Mouse (Mus musculus): ENCODE data around the gene Fam189a1. TPM values are rescaled to one million over a fixed set of nuclear protein-coding genes. Genes with fewer than 3 reads are reported as not detected.

Fam189a1 gene
- polyA plus RNA-seq, 1 experiment from 2014 or later = 7.7 TPM

DNA sequence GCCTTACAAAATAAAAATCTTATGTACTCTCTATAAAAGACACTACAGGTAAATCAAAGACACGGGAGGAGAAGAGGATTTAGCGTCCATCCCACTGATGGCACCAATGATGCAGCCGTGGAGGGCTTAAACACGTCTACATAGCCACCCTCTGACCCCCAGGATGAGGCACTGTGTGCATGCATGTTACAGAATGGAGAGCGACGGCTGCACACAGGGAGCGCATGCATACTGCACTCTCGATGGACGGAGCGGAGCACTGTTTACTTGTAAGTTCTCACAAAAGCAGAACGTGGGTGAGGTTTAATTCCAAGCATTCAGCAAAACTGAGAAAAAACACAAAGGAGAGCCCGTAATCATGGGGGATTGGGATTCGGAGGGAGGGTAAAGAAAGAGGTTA lies 235.2 kb downstream of the Fam189a1 start:
- no peak for ATAC-seq (ENCODE audit: low FRiP score)
- no peaks in the 10 kb centered on the region for H3K27me3 ChIP-seq
- no peak overlapping the region for H3K27ac ChIP-seq
- H3K9me3 ChIP-seq (replicated peaks) = no peaks in the 10 kb centered on the region; the same call in 1 of the 2 replicates
- H3K4me2 ChIP-seq (replicated peaks) = no peak overlapping the region
- 74% methylated on average over 13 of the region's 13 CpGs for WGBS
- no peak overlapping the region for H3K9ac ChIP-seq
- H3K36me3 ChIP-seq = no peaks in the 10 kb centered on the region
- H3K4me3 ChIP-seq = no peak overlapping the region
- H3K4me1 ChIP-seq = peaks cover 8% of the 10 kb centered on the region; the same call in 1 of the 2 replicates

DNA sequence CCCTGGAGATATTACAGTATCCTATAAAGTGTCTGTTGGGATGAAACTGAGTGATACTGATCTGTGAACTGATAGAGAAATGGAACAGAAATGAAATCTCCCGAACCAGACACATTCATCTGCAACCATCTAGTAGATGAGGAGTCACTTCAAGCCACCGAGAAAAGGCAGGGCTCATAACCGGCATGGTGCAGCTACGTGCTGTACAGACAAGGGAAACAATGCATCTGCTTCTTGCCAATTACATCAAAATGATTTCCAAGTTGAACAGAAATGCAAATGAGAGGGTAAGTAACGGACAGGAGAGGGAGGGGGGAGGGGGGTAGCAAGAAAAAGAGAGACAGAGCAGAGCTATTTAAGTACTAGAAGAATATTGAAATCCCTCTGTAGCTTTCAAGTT lies 235.6 kb downstream of the Fam189a1 start:
- Histone ChIP-seq H3K4me1 (peaks cover 8% of the 10 kb centered on the region; the same call in 1 of the 2 replicates), H3K27ac (no peak overlapping the region), H3K9ac (no peak overlapping the region), H3K27me3 (no peaks in the 10 kb centered on the region), H3K36me3 (no peaks in the 10 kb centered on the region), H3K4me2 (replicated peaks) (no peak overlapping the region), H3K9me3 (replicated peaks) (no peaks in the 10 kb centered on the region; the same call in 1 of the 2 replicates), H3K4me3 (no peak overlapping the region)
- ATAC-seq (ENCODE audit: low FRiP score) = 0 out of 2 replicates have a peak, but pooled peaks have one; percentile 50
- WGBS = 40% methylated on average over 5 of the region's 5 CpGs

DNA sequence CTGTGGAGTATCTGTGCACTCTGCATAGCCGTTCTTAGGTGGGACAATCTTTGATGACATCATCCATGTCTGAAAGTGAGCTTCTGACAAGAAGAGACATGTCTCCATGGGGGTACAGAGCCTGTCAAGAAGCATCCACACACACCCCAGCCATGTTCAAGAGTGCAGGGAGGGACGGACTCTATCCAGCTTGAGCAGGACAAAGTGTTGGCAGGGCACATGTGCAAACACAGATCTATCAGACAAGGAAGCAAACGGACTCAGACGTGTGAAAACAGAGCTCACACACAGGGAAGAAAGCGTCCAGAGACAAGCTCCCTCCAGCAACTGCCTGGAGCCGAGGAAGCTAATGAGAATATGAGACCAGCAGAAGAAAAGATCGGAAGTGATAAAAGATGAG lies 239.7 kb downstream of the Fam189a1 start:
- Histone ChIP-seq H3K4me1 (peaks cover 8% of the 10 kb centered on the region; the same call in 1 of the 2 replicates), H3K27ac (no peak overlapping the region), H3K4me2 (replicated peaks) (no peak overlapping the region), H3K9ac (no peak overlapping the region), H3K36me3 (no peaks in the 10 kb centered on the region), H3K4me3 (no peak overlapping the region), H3K27me3 (no peaks in the 10 kb centered on the region), H3K9me3 (replicated peaks) (no peaks in the 10 kb centered on the region; the same call in 1 of the 2 replicates)
- WGBS = 61% methylated on average over 7 of the region's 7 CpGs
- ATAC-seq (ENCODE audit: low FRiP score) = no peak

DNA sequence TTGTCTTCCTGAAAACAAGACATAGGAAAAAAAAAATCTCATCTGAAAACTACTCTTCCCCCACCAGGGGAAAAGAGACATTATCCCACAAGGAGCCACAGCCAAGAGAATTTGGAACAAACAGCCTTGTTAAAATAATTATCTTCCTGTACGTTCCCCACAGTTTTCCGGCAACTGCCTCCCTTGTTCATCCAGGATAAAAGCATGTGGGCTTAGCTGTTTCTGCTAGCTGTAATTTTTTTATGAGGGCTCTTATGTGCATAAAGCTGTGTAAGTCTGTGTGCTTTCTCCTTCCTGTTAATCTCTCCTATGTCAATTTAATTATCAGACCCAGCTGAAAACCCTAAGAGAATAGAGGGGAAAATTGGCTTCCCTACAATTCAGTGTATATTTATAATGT lies 241.2 kb downstream of the Fam189a1 start:
- H3K4me2 ChIP-seq (replicated peaks) = no peak overlapping the region

DNA sequence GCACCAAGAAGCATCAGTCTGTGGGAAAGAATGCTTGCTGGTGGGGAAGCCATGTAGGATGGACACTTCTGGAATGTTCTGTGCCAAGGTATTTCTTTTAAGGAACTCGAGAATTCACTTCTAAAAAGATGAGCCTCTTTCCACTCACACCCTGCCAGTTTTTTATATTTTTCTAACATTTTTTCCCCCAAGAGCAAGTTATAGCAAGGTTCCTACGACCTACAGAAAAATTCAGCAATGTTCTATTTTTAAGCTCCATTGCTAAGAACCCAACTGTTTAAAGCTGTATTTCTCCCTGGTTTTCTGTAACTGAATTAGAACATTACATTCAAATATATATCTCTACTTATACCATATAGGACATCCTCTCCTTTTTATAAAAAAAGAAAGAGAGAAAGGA lies 244.4 kb downstream of the Fam189a1 start:
- Histone ChIP-seq H3K4me1 (no peaks in the 10 kb centered on the region), H3K4me3 (no peak overlapping the region), H3K27ac (no peak overlapping the region), H3K36me3 (no peaks in the 10 kb centered on the region), H3K27me3 (no peaks in the 10 kb centered on the region), H3K9me3 (replicated peaks) (no peaks in the 10 kb centered on the region), H3K9ac (no peak overlapping the region), H3K4me2 (replicated peaks) (no peak overlapping the region)
- ATAC-seq (ENCODE audit: low FRiP score) = no peak
- 84% methylated on average over 2 of the region's 2 CpGs for WGBS

More for the DNA sequence above, 241.2 kb downstream of the Fam189a1 start:
- Histone ChIP-seq H3K27ac (no peak overlapping the region), H3K36me3 (no peaks in the 10 kb centered on the region), H3K27me3 (no peaks in the 10 kb centered on the region), H3K4me3 (no peak overlapping the region), H3K9me3 (replicated peaks) (no peaks in the 10 kb centered on the region; the same call in 1 of the 2 replicates), H3K4me1 (no peaks in the 10 kb centered on the region), H3K9ac (no peak overlapping the region)
- ATAC-seq (ENCODE audit: low FRiP score) = no peak
- 83% methylated on average over 2 of the region's 2 CpGs for WGBS

DNA sequence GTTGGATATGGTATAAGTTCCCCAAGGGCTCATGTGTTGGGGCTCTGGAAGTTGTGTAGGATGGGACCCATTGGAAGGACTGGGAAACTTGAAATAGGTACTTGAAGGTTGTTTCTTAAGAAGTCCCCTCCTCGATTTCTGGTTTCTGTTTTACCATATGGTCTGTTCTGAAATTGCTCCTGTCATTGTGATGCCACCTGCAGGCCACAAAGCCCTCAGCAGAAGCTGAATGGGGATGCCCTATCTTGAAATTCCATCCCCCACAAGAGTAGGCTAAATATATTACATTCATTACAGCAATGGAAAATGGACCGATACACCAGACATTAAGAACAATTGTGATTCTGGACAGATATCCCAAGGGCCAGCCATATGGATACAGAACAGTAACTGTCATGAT lies 246.2 kb downstream of the Fam189a1 start:
- Histone ChIP-seq H3K9ac (no peak overlapping the region), H3K27ac (no peak overlapping the region), H3K36me3 (no peaks in the 10 kb centered on the region), H3K27me3 (no peaks in the 10 kb centered on the region), H3K9me3 (replicated peaks) (no peaks in the 10 kb centered on the region), H3K4me3 (no peak overlapping the region), H3K4me1 (no peaks in the 10 kb centered on the region), H3K4me2 (replicated peaks) (no peak overlapping the region)
- 86% methylated on average over 2 of the region's 2 CpGs for WGBS
- no peak for ATAC-seq (ENCODE audit: low FRiP score)

DNA sequence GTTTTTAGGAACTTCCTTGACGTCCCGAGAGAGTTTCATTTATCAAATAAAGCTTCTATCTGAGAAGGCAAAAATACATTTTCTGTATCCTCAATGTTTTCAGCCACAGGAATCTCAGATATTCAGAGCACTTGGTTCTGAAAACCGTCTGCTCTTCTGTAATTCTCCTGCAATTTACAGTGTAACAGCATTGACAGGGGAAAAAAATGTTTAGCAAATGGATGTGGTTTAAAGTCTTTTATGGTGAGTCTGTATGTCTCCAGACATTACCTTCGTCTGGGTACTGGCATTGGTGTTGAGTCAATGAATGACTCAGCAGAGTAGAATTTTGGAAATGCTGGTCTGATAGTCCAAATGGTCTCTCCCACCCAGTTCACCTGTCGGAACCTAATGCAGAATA lies 249.4 kb downstream of the Fam189a1 start:
- Histone ChIP-seq H3K9me3 (replicated peaks) (no peaks in the 10 kb centered on the region), H3K27ac (no peak overlapping the region), H3K27me3 (no peaks in the 10 kb centered on the region), H3K4me2 (replicated peaks) (no peak overlapping the region), H3K9ac (no peak overlapping the region), H3K36me3 (no peaks in the 10 kb centered on the region), H3K4me3 (no peak overlapping the region), H3K4me1 (no peaks in the 10 kb centered on the region)
- 82% methylated on average over 5 of the region's 5 CpGs for WGBS
- ATAC-seq (ENCODE audit: low FRiP score) = no peak

DNA sequence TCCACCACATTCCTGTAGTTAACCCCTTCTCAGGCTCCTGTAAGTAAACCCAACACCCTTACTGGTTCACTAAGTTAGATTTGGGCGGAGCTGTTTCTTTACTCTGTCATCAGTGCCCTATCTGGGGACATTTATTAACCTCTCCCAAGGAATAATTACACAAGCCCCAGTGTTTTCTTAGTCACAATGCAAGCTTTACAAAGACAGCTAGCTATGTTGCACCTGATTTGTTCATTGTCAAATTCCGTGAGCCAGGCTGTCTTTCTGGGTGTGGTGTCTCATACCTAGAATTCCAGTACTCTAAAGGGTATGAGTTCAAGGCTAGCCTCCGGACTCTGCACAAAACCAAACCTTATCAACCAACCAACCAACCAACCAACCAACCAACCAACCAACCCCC lies 250.9 kb downstream of the Fam189a1 start:
- no peak for ATAC-seq (ENCODE audit: low FRiP score)
- no peaks in the 10 kb centered on the region for H3K9me3 ChIP-seq (replicated peaks)
- 90% methylated on average over 3 of the region's 3 CpGs for WGBS

DNA sequence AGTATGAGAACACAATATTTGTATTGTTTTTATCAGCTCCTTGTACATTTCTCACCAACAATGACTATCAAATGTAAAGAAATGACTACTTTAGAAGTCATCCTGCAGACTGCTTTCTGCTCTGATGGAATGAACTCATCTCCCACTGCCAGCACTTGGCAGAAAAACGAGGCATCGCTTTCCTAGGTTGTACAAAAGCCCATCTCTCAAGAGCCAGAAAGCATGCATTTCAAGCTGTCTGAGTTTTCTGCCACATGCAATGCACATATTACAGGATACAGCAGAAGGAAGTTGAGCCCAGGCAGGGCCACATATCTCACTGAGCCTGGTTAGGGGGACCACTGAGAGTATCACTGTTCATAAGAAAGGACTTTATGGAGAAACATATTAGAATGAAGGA lies 256.1 kb downstream of the Fam189a1 start:
- Histone ChIP-seq H3K4me2 (replicated peaks) (no peak overlapping the region), H3K9ac (no peak overlapping the region), H3K27ac (no peak overlapping the region), H3K9me3 (replicated peaks) (no peaks in the 10 kb centered on the region), H3K27me3 (no peaks in the 10 kb centered on the region; the same call in 1 of the 2 replicates), H3K4me3 (no peak overlapping the region), H3K4me1 (peaks cover 6% of the 10 kb centered on the region), H3K36me3 (no peaks in the 10 kb centered on the region)
- ATAC-seq (ENCODE audit: low FRiP score) = no peak
- WGBS = 88% methylated on average over 2 of the region's 2 CpGs

More for the DNA sequence above, 250.9 kb downstream of the Fam189a1 start:
- no peaks in the 10 kb centered on the region for H3K36me3 ChIP-seq
- H3K4me2 ChIP-seq (replicated peaks) = no peak overlapping the region
- H3K4me1 ChIP-seq = no peaks in the 10 kb centered on the region
- H3K9ac ChIP-seq = no peak overlapping the region
- H3K4me3 ChIP-seq = no peak overlapping the region
- H3K27me3 ChIP-seq = no peaks in the 10 kb centered on the region
- H3K27ac ChIP-seq = no peak overlapping the region

DNA sequence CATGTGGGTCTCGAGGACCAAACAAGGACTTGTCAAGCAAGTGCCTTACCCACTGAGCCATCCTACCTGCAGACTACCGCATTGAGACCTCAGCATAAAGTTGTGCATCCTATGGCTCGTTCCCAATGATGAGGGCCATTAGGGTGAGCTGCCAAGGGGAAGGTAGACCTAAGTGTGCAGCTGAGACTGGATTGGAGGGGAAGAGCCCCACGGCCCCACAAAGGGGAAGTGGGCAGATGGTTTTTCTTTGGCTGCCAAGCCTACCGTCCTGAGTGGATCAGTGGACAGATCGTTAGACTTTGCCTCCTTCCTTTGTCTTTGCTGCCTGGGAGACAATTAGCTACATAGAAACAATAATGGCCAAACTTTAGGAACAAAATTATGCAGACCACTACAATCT lies 259.8 kb downstream of the Fam189a1 start:
- WGBS = 89% methylated on average over 6 of the region's 6 CpGs
- Histone ChIP-seq H3K4me3 (no peak overlapping the region), H3K27me3 (no peaks in the 10 kb centered on the region; the same call in 1 of the 2 replicates), H3K9ac (no peak overlapping the region), H3K9me3 (replicated peaks) (no peaks in the 10 kb centered on the region), H3K4me2 (replicated peaks) (no peak overlapping the region), H3K4me1 (peaks cover 7% of the 10 kb centered on the region), H3K36me3 (no peaks in the 10 kb centered on the region), H3K27ac (no peak overlapping the region)
- ATAC-seq (ENCODE audit: low FRiP score) = no peak

DNA sequence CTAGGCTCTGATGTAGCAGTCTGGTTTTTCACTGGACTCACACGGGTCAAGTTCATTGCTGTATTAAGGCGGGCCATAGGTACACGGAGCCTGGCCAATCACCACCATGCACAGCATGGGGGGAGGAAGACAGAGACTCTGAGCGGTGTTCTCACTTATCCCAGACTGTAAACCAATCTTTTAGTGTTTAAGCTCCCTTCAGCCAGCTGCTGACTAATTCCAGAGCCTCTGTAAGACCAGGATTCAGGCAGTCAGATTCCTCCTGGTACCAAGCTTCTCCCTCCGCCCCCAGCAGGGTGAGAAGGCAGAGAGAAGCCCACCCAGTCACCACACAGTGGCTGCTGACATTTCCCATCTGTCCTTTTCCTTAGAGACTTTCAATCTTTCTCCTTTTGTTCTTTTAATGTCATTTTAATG lies 260.7 kb downstream of the Fam189a1 start:
- H3K27me3 ChIP-seq = no peaks in the 10 kb centered on the region; the same call in 1 of the 2 replicates
- H3K27ac ChIP-seq = no peak overlapping the region
- H3K9ac ChIP-seq = no peak overlapping the region
- 0 out of 2 replicates have a peak, but pooled peaks have one; percentile 38 for ATAC-seq (ENCODE audit: low FRiP score)
- WGBS = 49% methylated on average over 5 of the region's 5 CpGs
- no peak overlapping the region for H3K4me2 ChIP-seq (replicated peaks)
- H3K36me3 ChIP-seq = no peaks in the 10 kb centered on the region
- no peaks in the 10 kb centered on the region for H3K9me3 ChIP-seq (replicated peaks)
- peaks cover 7% of the 10 kb centered on the region for H3K4me1 ChIP-seq
- H3K4me3 ChIP-seq = no peak overlapping the region

DNA sequence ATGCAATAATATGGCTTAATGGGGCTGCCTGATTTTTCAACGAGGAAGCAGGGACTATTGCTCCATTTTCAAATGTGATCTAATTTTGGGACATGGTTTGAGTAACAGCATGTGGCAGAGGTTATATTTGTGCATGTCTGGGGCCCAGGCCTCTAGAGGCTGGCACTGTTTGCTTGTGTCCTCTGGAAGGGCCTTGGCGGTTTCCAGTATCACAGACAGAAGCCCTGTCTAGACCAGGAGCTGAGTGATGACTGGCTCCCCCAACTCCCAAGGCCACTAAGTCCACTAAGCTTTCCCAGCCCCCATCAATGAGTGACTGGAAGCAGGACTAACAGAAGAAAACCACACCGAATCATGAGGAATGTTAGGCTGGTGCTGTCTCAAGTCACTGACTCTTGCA lies 265.2 kb downstream of the Fam189a1 start:
- Histone ChIP-seq H3K4me1 (peaks cover 7% of the 10 kb centered on the region), H3K4me2 (replicated peaks) (no peak overlapping the region)
- ATAC-seq (ENCODE audit: low FRiP score) = no peak

DNA sequence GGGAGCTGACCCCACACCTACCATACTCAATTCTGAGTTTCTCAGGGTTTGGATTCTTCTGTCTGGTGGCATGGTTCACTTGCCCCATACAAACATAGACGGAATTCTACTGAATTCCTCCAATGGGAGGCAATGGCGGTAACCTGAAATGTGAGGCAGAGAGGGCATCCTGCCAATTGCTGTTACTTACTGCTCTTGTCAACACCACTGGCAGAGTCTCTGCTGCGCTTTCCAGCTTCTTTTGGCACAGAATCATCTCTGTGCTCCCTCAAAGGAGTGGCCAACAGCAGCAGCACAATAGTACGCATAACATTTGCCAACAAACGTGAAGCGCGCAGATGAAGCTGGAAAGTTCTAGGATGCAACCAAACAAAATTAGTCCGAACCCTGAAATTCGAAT lies 266.5 kb downstream of the Fam189a1 start:
- ATAC-seq (ENCODE audit: low FRiP score) = no peak
- H3K36me3 ChIP-seq = no peaks in the 10 kb centered on the region
- no peak overlapping the region for H3K4me2 ChIP-seq (replicated peaks)
- no peaks in the 10 kb centered on the region for H3K9me3 ChIP-seq (replicated peaks)
- H3K4me3 ChIP-seq = no peak overlapping the region
- no peak overlapping the region for H3K27ac ChIP-seq
- H3K4me1 ChIP-seq = no peaks in the 10 kb centered on the region; the same call in 1 of the 2 replicates
- H3K9ac ChIP-seq = no peak overlapping the region
- H3K27me3 ChIP-seq = no peaks in the 10 kb centered on the region
- WGBS = 87% methylated on average over 9 of the region's 9 CpGs

More for the DNA sequence above, 265.2 kb downstream of the Fam189a1 start:
- WGBS = 71% methylated on average over 3 of the region's 3 CpGs
- no peaks in the 10 kb centered on the region for H3K27me3 ChIP-seq
- H3K9me3 ChIP-seq (replicated peaks) = no peaks in the 10 kb centered on the region
- no peak overlapping the region for H3K27ac ChIP-seq
- H3K9ac ChIP-seq = no peak overlapping the region
- H3K36me3 ChIP-seq = no peaks in the 10 kb centered on the region
- no peak overlapping the region for H3K4me3 ChIP-seq
